Mouse (Mus musculus) limb, embryonic 12.5 days (tissue): Measurements from ENCODE around the gene Tmem100. TPM values are rescaled to one million over a fixed set of nuclear protein-coding genes. Genes with fewer than 3 reads are reported as not detected.

ENCODE experiments used
- ATAC-seq: fragments of 200-750 bp; cut with Nextera tagmentation; 2 replicates; pipeline ENCODE4 v1.8.0; 2017; ENCODE audit warnings: low read depth, moderate TSS enrichment; ENCODE audit not compliant: insufficient number of reproducible peaks, insufficient read depth, low FRiP score, low TSS enrichment
- H3K27ac ChIP-seq: fragments of 300-500 bp; sonication (generic); 2 replicates; pipeline ENCODE4 v1.5.1; 2016; ENCODE audit warnings: mild to moderate bottlenecking, moderate library complexity
- H3K27me3 ChIP-seq: fragments of 300-500 bp; sonication (generic); 2 replicates; pipeline ENCODE4 v1.6.1; 2016; ENCODE audit warnings: mild to moderate bottlenecking, moderate library complexity
- H3K36me3 ChIP-seq: fragments of 300-500 bp; sonication (generic); 2 replicates; pipeline ENCODE4 v1.6.1; 2016; ENCODE audit warnings: mild to moderate bottlenecking, moderate library complexity
- H3K4me1 ChIP-seq: fragments of 300-500 bp; sonication (generic); replicated peaks from 2 replicates; pipeline ENCODE4 v1.6.1; 2016
- H3K4me2 ChIP-seq: fragments of 300-500 bp; sonication (generic); 2 replicates; pipeline ENCODE4 v1.6.1; 2016; ENCODE audit warnings: mild to moderate bottlenecking, moderate library complexity
- H3K4me3 ChIP-seq: fragments of 300-500 bp; sonication (generic); replicated peaks from 2 replicates; pipeline ENCODE4 v1.5.1; 2016; ENCODE audit warnings: mild to moderate bottlenecking
- H3K9ac ChIP-seq: fragments of 300-500 bp; sonication (generic); replicated peaks from 2 replicates; pipeline ENCODE4 v1.6.1; 2016; ENCODE audit warnings: mild to moderate bottlenecking, moderate library complexity
- H3K9me3 ChIP-seq: fragments of 300-500 bp; sonication (generic); 2 replicates; pipeline ENCODE4 v1.6.1; 2016; ENCODE audit warnings: mild to moderate bottlenecking, moderate library complexity
- WGBS: fragments of 180-500 bp; shearing (Covaris S2); methylation state at CpG from one replicate; pipeline ENCODE4 v1.1.7; 2016; 5-methylcytosine and 5-hydroxymethylcytosine counted together
- polyA plus RNA-seq: library from polyadenylated mRNA; unstranded; fragments of >200 nt; fragmentation: Nextera tagmentation; extraction: Ambion mirVana; gene quantifications from 2 replicates; pipeline ENCODE4 v1.2.1, GENCODE M21; 2016

The Tmem100 gene
- 7.2 and 8.4 TPM in 2 replicates for polyA plus RNA-seq

DNA sequence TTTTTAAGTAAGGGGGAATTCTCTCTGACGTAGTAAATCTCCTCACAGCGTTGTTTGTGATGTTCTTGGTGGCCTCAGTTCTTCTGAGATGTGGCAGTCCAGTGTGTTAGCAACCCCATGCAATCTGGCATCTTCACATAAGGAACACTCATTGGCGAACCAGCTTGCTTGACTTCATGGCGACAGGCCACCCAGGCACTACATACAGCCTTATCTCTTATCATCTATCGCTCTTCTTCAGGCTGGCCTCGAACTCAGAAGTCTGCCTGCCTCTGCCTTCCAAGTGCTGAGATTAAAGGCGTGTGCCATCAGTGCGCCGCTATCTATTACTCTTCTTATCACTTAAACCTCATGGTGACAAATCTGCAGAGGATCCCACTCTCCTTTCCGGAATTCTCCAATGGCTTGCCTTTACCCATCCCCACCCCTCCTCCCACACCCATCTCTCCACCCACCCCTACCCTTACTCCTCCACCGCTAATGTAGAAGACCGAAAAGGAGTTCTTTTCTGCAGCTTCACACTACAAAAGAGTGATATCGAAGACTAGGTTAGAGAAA, at the start of gene Tmem100:
Tmem100 (plus strand) TSS at position 508 of the 558 bp plus-strand sequence.
- H3K27me3 ChIP-seq, result peaks cover 17% of the 10 kb centered on the region
- no peaks in the 10 kb centered on the region for H3K36me3 ChIP-seq
- no peaks in the 10 kb centered on the region for H3K9me3 ChIP-seq
- H3K4me3 ChIP-seq, result peak within 1 kb of the TSS; percentile 40
- ATAC-seq, result no peak
- H3K4me1 ChIP-seq, result peaks cover 39% of the 10 kb centered on the region
- H3K9ac ChIP-seq, result peak within 1 kb of the TSS; percentile 47; the same call in 1 of the 2 replicates
- H3K27ac ChIP-seq, result 0 out of 2 replicates have a peak within 1 kb of the TSS, but pooled peaks have one; percentile 35
- WGBS, result 39% methylated on average over 13 of the region's 13 CpGs
- peak within 1 kb of the TSS; percentile 60 for H3K4me2 ChIP-seq

DNA sequence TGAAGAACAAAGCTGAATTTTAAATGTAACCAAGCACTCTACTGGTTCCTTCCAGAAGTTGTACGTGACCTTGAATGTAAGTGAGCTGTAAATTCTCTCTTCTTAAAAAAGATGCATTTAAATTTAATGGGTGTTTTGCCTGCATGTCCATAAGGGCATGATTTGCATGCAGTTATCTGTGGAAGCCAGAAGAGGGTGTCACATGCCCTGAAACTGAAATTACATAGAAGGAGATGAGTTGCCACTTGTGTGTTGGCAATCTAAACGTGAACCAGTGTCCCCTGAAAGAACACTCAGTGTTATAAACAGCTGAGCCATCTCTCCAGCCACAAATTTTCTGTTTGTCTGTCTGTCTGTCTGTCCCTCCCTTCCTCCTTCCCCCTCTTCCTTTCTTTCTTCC, 47.2 kb upstream of the Tmem100 start:
- no peak overlapping the region for H3K9ac ChIP-seq
- H3K4me2 ChIP-seq, result no peak overlapping the region
- ATAC-seq, result no peak
- WGBS, result 77% methylated on average over 2 of the region's 2 CpGs
- no peak overlapping the region for H3K27ac ChIP-seq
- H3K4me1 ChIP-seq, result peaks cover 7% of the 10 kb centered on the region
- no peaks in the 10 kb centered on the region for H3K36me3 ChIP-seq
- H3K27me3 ChIP-seq, result 0 out of 2 replicates have a peak, but pooled peaks cover 3% of the 10 kb centered on the region
- H3K4me3 ChIP-seq, result no peak overlapping the region
- H3K9me3 ChIP-seq, result no peaks in the 10 kb centered on the region

- Histone ChIP-seq H3K4me2 (no peak overlapping the region), H3K27ac (no peak overlapping the region), H3K36me3 (no peaks in the 10 kb centered on the region), H3K27me3 (0 out of 2 replicates have a peak, but pooled peaks cover 3% of the 10 kb centered on the region), H3K4me3 (no peak overlapping the region), H3K9ac (no peak overlapping the region), H3K9me3 (no peaks in the 10 kb centered on the region), H3K4me1 (no peaks in the 10 kb centered on the region)
- WGBS, result 92% methylated on average over 5 of the region's 5 CpGs
- no peak for ATAC-seq
Measured at GRCm38 (mm10) chr11:89984436-89984835, 45.7 kb upstream of the Tmem100 start.

DNA sequence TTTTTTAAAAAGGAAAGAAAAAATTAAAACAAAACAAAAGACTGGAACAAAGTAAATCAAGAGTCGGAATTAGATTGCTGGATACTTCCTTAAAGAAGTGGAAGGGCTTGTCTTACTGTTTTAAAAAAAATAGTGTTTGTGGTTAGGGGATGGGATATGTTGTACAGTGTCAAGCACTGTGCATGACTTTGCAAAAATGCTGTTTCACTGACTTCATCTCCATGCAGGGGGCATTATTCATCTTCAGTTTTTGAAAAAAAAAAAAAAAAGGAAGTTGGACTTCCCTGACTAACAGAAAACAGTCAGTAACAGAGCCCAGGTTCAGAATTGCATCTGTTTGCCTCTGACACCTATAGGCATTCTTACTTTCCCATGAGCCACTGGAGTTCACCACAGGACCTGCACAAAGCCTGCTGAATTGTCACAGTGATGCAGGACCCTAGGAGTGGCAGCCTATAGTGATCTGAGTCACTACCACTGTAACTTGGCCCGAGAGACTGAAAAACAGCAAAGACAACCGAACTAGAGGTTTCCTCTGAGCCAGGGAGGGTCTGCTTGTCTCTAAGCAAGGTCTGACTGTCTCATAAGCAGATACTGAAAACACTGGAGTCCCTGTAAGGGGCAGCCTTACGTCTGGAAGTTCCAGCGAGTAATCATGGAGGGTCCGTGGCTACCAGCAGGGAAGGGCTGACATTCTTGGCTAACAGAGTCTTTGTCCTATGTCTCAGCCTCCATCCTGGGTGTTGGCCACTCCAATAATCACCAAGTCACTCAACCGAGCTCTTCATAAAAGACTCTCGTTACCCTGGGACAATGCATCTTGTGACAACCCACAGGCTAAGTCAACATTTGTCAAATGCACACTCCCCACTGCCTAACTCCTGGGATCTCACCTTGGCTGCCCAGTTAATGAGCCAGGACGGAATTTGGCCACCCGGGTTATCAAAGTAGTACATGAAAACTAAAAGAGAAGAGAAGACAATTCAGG, 44.7 kb upstream of the Tmem100 start:
- 78% methylated on average over 10 of the region's 10 CpGs for WGBS
- H3K36me3 ChIP-seq, result no peaks in the 10 kb centered on the region
- 0 out of 2 replicates have a peak, but pooled peaks cover 3% of the 10 kb centered on the region for H3K27me3 ChIP-seq

DNA sequence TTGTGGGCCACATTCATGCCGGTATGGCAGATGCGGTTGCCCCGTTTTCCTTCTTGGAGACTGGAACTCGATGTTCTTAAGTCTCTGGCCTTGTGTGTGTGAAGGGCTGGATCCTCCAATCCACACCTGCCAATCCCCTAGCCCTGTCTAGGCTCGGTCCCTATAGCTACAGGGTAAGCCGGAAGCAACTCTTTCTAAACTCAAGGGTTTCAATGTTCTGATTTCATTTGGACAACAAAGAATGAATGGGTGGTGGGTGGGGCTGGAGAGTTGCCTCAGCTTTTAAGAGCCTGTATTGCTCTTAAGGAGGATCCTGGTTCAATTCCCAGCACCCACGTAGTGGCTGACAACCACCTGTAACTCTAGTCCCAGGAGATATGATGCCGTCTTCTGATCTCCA, 43.6 kb upstream of the Tmem100 start:
- no peak for ATAC-seq
- Histone ChIP-seq H3K9me3 (no peaks in the 10 kb centered on the region), H3K36me3 (no peaks in the 10 kb centered on the region), H3K27me3 (0 out of 2 replicates have a peak, but pooled peaks cover 3% of the 10 kb centered on the region), H3K4me3 (no peak overlapping the region), H3K27ac (no peak overlapping the region), H3K4me1 (no peaks in the 10 kb centered on the region), H3K4me2 (no peak overlapping the region), H3K9ac (no peak overlapping the region)
- whole genome bisulfite sequencing, result 93% methylated on average over 8 of the region's 8 CpGs

More for the DNA sequence above, 44.7 kb upstream of the Tmem100 start:
- Histone ChIP-seq H3K4me1 (no peaks in the 10 kb centered on the region), H3K4me2 (no peak overlapping the region), H3K9ac (no peak overlapping the region), H3K4me3 (no peak overlapping the region), H3K27ac (no peak overlapping the region), H3K9me3 (no peaks in the 10 kb centered on the region)
- ATAC-seq, result no peak

- H3K9ac ChIP-seq, result no peak overlapping the region
- no peaks in the 10 kb centered on the region for H3K9me3 ChIP-seq
- H3K4me3 ChIP-seq, result no peak overlapping the region
- no peaks in the 10 kb centered on the region for H3K4me1 ChIP-seq
- WGBS, result 27% methylated on average over 8 of the region's 8 CpGs
- no peaks in the 10 kb centered on the region for H3K36me3 ChIP-seq
- H3K4me2 ChIP-seq, result no peak overlapping the region
- H3K27ac ChIP-seq, result no peak overlapping the region
- ATAC-seq, result peak; percentile 68; the same call in 1 of the 2 replicates
- 0 out of 2 replicates have a peak, but pooled peaks cover 3% of the 10 kb centered on the region for H3K27me3 ChIP-seq
Measured at GRCm38 (mm10) chr11:89988936-89989589, 41.1 kb upstream of the Tmem100 start.

DNA sequence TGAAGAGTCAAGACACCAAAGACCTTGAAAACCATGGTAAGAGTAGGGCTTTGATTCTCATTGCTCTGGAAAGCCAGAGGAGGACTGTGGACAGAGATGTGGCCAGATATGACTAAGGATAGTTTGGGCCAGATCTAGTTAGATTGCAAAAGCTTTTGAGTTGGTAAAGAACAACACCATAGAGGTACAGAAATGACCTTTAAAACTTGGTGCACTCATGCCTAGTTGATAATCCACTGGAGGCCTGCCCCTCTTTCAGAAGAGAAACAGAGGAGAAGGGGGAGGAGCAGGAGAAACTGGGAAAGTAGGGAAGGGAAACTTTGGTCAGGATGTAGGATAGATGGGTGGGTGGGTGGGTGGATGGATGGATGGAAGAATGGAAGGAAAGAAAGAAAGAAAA, 38.5 kb upstream of the Tmem100 start:
- Histone ChIP-seq H3K36me3 (no peaks in the 10 kb centered on the region), H3K27me3 (0 out of 2 replicates have a peak, but pooled peaks cover 3% of the 10 kb centered on the region), H3K4me1 (no peaks in the 10 kb centered on the region), H3K9me3 (no peaks in the 10 kb centered on the region), H3K27ac (no peak overlapping the region), H3K4me3 (no peak overlapping the region), H3K9ac (no peak overlapping the region), H3K4me2 (no peak overlapping the region)
- no peak for ATAC-seq

- Histone ChIP-seq H3K4me1 (no peaks in the 10 kb centered on the region), H3K4me3 (no peak overlapping the region), H3K36me3 (no peaks in the 10 kb centered on the region), H3K4me2 (no peak overlapping the region), H3K27me3 (no peaks in the 10 kb centered on the region), H3K9me3 (no peaks in the 10 kb centered on the region), H3K9ac (no peak overlapping the region), H3K27ac (no peak overlapping the region)
- ATAC-seq, result no peak
- WGBS, result 96% methylated on average over 2 of the region's 2 CpGs
Measured at GRCm38 (mm10) chr11:89994706-89995105, 35.4 kb upstream of the Tmem100 start.

DNA sequence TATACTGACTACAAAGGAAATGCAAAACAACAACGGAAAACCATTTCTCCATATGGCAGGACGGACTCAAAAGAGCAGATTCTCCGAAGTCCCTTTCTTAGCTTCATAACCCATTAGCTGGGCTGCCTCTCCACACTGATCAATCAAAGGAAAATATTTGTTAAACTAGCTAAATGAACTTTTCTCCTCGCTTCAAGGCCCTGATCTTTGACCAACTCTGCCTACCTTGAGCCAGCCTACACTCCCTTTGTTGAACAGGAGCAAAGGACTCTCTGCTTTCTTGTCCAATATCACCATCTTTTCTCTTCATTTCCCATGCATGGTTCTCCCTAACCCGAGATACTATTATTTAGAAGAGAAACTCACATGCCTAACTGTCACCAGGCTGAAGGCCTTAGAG, 34.6 kb upstream of the Tmem100 start:
- Histone ChIP-seq H3K4me3 (no peak overlapping the region), H3K4me2 (no peak overlapping the region), H3K4me1 (no peaks in the 10 kb centered on the region), H3K27ac (no peak overlapping the region), H3K9ac (no peak overlapping the region), H3K36me3 (no peaks in the 10 kb centered on the region), H3K9me3 (no peaks in the 10 kb centered on the region), H3K27me3 (no peaks in the 10 kb centered on the region)
- WGBS, result 83% methylated on average over 5 of the region's 5 CpGs
- ATAC-seq, result no peak

DNA sequence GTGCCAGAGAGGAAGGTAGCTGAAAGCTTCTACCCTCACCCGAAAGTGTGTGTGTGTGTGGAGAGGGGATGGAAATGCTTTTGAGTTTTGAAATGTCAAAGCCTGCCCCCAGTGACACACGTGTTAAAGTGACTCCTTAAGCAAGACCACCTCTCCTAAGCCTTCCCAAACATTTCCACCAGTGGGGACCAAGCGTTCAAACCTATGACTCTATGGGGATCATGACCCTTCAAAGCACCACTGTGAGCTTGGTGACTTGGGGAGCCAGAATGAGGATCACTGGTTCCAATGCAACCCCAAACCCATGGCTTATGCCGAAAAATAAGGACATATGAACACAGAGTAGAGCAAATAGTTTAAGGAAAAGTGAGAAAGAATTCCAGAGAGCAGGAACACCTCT, 33.7 kb upstream of the Tmem100 start:
- no peak overlapping the region for H3K4me3 ChIP-seq
- H3K9ac ChIP-seq, result no peak overlapping the region
- no peak for ATAC-seq
- WGBS, result 86% methylated on average over 4 of the region's 4 CpGs
- H3K27ac ChIP-seq, result no peak overlapping the region
- no peaks in the 10 kb centered on the region for H3K27me3 ChIP-seq
- H3K9me3 ChIP-seq, result no peaks in the 10 kb centered on the region
- H3K4me2 ChIP-seq, result no peak overlapping the region
- no peaks in the 10 kb centered on the region for H3K36me3 ChIP-seq
- H3K4me1 ChIP-seq, result no peaks in the 10 kb centered on the region

GRCm38 (mm10) chr11:89996856-89997255, 33.3 kb upstream of the Tmem100 start:
- 94% methylated on average over 7 of the region's 7 CpGs for WGBS
- H3K9ac ChIP-seq, result no peak overlapping the region
- no peak for ATAC-seq
- no peaks in the 10 kb centered on the region for H3K36me3 ChIP-seq
- H3K4me2 ChIP-seq, result no peak overlapping the region
- H3K4me3 ChIP-seq, result no peak overlapping the region
- no peak overlapping the region for H3K27ac ChIP-seq
- peaks cover 3% of the 10 kb centered on the region; the same call in 1 of the 2 replicates for H3K4me1 ChIP-seq
- H3K27me3 ChIP-seq, result no peaks in the 10 kb centered on the region
- no peaks in the 10 kb centered on the region for H3K9me3 ChIP-seq
